In the genomic region with DNA sequence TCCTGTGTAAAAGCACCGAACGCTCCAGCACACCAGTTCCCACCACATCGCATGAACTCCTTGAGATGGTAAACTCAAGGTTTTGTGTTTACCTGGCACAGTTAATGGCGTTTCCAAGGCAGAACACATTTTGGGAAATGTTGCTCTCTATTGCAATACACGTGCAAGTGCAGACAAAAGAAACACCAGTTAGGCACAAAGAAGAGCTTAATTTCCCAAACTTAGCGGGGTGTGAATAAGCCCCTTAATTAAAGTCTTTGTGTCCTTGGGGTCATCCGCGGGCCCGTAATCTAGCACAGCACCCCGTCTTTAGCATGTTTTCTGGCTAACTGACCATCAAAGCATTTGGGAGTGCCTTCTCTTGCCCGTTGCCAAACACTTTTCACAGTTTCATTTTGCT, we compare ENCODE assay signal across 22 mouse cellular contexts. TPM values are rescaled to one million over a fixed set of nuclear protein-coding genes. Genes with fewer than 3 reads are reported as not detected.
A peak's percentile ranks its signal among the peaks of the same experiment; 100 is the strongest.
DNase-seq lines count a peak whose midpoint lies in the region; ATAC-seq and TF ChIP-seq lines count a peak whose summit lies in the region.
"Had no signal": no experiment of that assay in that cellular context is flagged by ENCODE, and none has a peak within 500 bp of the region (broad histone marks: within the 10 kb centered on the region; RNA-seq: fewer than 3 reads in every experiment).

No protein-coding gene starts in this region.

- ATAC-seq in forebrain, embryonic 15.5 days (replicated peaks) = no peak
- ATAC-seq in forebrain, embryonic 14.5 days = no peak
- ATAC-seq: hindbrain, postnatal 0 days; intestine, postnatal 0 days; liver, embryonic 12.5 days had no signal

- peaks cover 15% of the 10 kb centered on the region for H3K36me3 ChIP-seq in forebrain, embryonic 10.5 days (replicated peaks)
- 0 out of 2 replicates have a peak, but pooled peaks cover 10% of the 10 kb centered on the region for H3K36me3 ChIP-seq in forebrain, embryonic 15.5 days
- H3K36me3 ChIP-seq in forebrain, embryonic 14.5 days (ENCODE audit: control insufficient read depth, insufficient read depth, low read length) = peaks cover 12% of the 10 kb centered on the region; the same call in 1 of the 2 replicates
- H3K36me3 ChIP-seq in kidney, adult 2 months (ENCODE audit: control insufficient read depth, insufficient read depth, low read length) = 0 out of 2 replicates have a peak, but pooled peaks cover 4% of the 10 kb centered on the region

- no peak for TF ChIP-seq POLR2A in kidney, adult 2 months (IDR thresholded peaks at IDR 0.05; ENCODE audit: low read depth, low read length)

- H3K4me3 ChIP-seq in forebrain, embryonic 10.5 days = peak overlapping the region; percentile 17; the same call in 1 of the 2 replicates
- H3K4me3 ChIP-seq in forebrain, embryonic 15.5 days = no peak overlapping the region
- H3K4me3 ChIP-seq in forebrain, embryonic 14.5 days (ENCODE audit: low read depth, low read length) = no peak overlapping the region
- no peak overlapping the region for H3K4me3 ChIP-seq in kidney, adult 2 months (ENCODE audit: insufficient read depth, low read depth, low read length)
- H3K4me3 ChIP-seq: limb, embryonic 13.5 days; liver, embryonic 12.5 days had no signal

- no peaks in the 10 kb centered on the region for H3K9me3 ChIP-seq in forebrain, embryonic 10.5 days
- no peaks in the 10 kb centered on the region for H3K9me3 ChIP-seq in forebrain, embryonic 15.5 days
- H3K9me3 ChIP-seq in forebrain, embryonic 14.5 days (replicated peaks; ENCODE audit: control insufficient read depth, low read length) = no peaks in the 10 kb centered on the region
- H3K9me3 ChIP-seq: G1E; limb, embryonic 13.5 days; liver, embryonic 12.5 days had no signal

- H3K27me3 ChIP-seq in forebrain, embryonic 10.5 days (ENCODE audit: poor library complexity, severe bottlenecking) = peaks cover 79% of the 10 kb centered on the region
- H3K27me3 ChIP-seq in forebrain, embryonic 15.5 days = 0 out of 2 replicates have a peak, but pooled peaks cover 6% of the 10 kb centered on the region
- 0 out of 2 replicates have a peak, but pooled peaks cover 2% of the 10 kb centered on the region for H3K27me3 ChIP-seq in forebrain, embryonic 14.5 days (replicated peaks; ENCODE audit: control insufficient read depth, insufficient read depth, low read length)
- H3K27me3 ChIP-seq in kidney, adult 2 months (replicated peaks; ENCODE audit: control insufficient read depth, insufficient read depth, low read length) = no peaks in the 10 kb centered on the region
- H3K27me3 ChIP-seq: CH12.LX; limb, embryonic 13.5 days; liver, embryonic 12.5 days had no signal

- no peak for TF ChIP-seq CTCF in kidney, adult 2 months (conservative IDR thresholded peaks at IDR 0.05; ENCODE audit: insufficient read depth, insufficient read length, low read depth, low read length)

- no peak overlapping the region for H3K9ac ChIP-seq in forebrain, embryonic 15.5 days (replicated peaks)
- no peak overlapping the region for H3K9ac ChIP-seq in forebrain, embryonic 14.5 days (ENCODE audit: low read length)
- H3K9ac ChIP-seq: limb, embryonic 13.5 days; liver, embryonic 12.5 days had no signal

- H3K4me1 ChIP-seq in forebrain, embryonic 10.5 days = peaks cover 63% of the 10 kb centered on the region
- H3K4me1 ChIP-seq in forebrain, embryonic 15.5 days = peaks cover 11% of the 10 kb centered on the region
- no peaks in the 10 kb centered on the region for H3K4me1 ChIP-seq in forebrain, embryonic 14.5 days (ENCODE audit: control insufficient read depth, insufficient read depth, low read length)
- H3K4me1 ChIP-seq in kidney, adult 2 months (ENCODE audit: control insufficient read depth, insufficient read depth, low read length) = peaks cover 5% of the 10 kb centered on the region; the same call in 1 of the 2 replicates

- DNase-seq in forebrain, embryonic 10.5 days (ENCODE audit: extremely low spot score, low spot score) = peak; percentile 42
- peak; percentile 0 for DNase-seq in kidney, adult 11 months
- no peak for DNase-seq in kidney, adult 9 months
- peak; percentile 45 for DNase-seq in Muller cell, postnatal 12 days (ENCODE audit: inconsistent ontology term)
- DNase-seq in forebrain, embryonic 14.5 days (ENCODE audit: low spot score) = peak; percentile 28
- DNase-seq in kidney, adult 2 months = no peak
- DNase-seq: adrenal gland, adult 2 months; cerebellum, adult 18-20 months; cerebellum, postnatal 14 days; gastrocnemius, postnatal 25 days; heart, postnatal 10 days; layer of hippocampus, adult 9-11 months; lung, adult 18-20 months; lung, postnatal 10 days had no signal

- H3K4me2 ChIP-seq in forebrain, embryonic 15.5 days (replicated peaks) = no peak overlapping the region
- H3K4me2 ChIP-seq in forebrain, embryonic 14.5 days (ENCODE audit: low read length) = no peak overlapping the region
- H3K4me2 ChIP-seq: limb, embryonic 13.5 days; liver, embryonic 12.5 days had no signal

- WGBS in forebrain, embryonic 10.5 days = 19% methylated on average over 11 of the region's 11 CpGs
- 10% methylated on average over 11 of the region's 11 CpGs for WGBS in forebrain, embryonic 15.5 days
- 5% methylated on average over 11 of the region's 11 CpGs for WGBS in forebrain, embryonic 14.5 days
- 85% methylated on average over 11 of the region's 11 CpGs for WGBS in kidney, adult 2 months

- peak overlapping the region; percentile 56 for H3K27ac ChIP-seq in forebrain, embryonic 10.5 days
- H3K27ac ChIP-seq in forebrain, embryonic 15.5 days (replicated peaks) = no peak overlapping the region
- H3K27ac ChIP-seq in forebrain, embryonic 14.5 days (ENCODE audit: low read depth, low read length) = no peak overlapping the region
- H3K27ac ChIP-seq in kidney, adult 2 months (ENCODE audit: insufficient read depth, low read depth, low read length) = no peak overlapping the region
- H3K27ac ChIP-seq: hindbrain, postnatal 0 days; kidney, postnatal 0 days; limb, embryonic 13.5 days; liver, embryonic 12.5 days had no signal

RNA-seq across cellular contexts. Expression of a gene that starts 59.8 kb away (rescaled TPM):
- 154 TPM in 2 replicates for polyA plus RNA-seq in forebrain, embryonic 10.5 days (2016; fragmentation: Nextera tagmentation; extraction: Ambion mirVana)
- polyA plus RNA-seq in forebrain, embryonic 15.5 days (2015; fragmentation: Nextera tagmentation; extraction: Ambion mirVana) = 154 and 159 TPM in 2 replicates
- 172 and 188 TPM in 2 replicates for polyA plus RNA-seq in forebrain, embryonic 14.5 days (2014; fragmentation: Nextera tagmentation; extraction: Ambion mirVana)
- polyA plus RNA-seq in kidney, adult 2 months (2012; rRNA removed) = 19.8 and 23.1 TPM in 2 replicates

Comparison
In these comparisons a context has a peak if more than half of its experiments do, and no peak if none do; other contexts are left out.
1. DNase-seq: peak in forebrain, embryonic 10.5 days (single experiment), kidney, adult 11 months (single experiment), Muller cell, postnatal 12 days (single experiment) and forebrain, embryonic 14.5 days (single experiment); none in kidney, adult 9 months (single experiment) and kidney, adult 2 months (single experiment).